Mouse (Mus musculus) adrenal gland, postnatal 4 days (tissue): ENCODE results near the gene Rreb1. TPM values are rescaled to one million over a fixed set of nuclear protein-coding genes. Genes with fewer than 3 reads are reported as not detected.

Source experiments
- DNase-seq, 2 experiments: peaks; one replicate each; pipeline ENCODE4 v3.0.0; 2021 to 2022; ENCODE audit warnings: low spot score in 2 of 2, mixed read lengths in 2 of 2
- total RNA-seq, 2 experiments: library from RNA; stranded (reverse); gene quantifications; 2 replicates each; pipeline ENCODE4 v1.2.3; 2021

The Rreb1 gene
- total RNA-seq, 2 experiments from 2014 or later, result 83.9 to 84.6 TPM

DNA sequence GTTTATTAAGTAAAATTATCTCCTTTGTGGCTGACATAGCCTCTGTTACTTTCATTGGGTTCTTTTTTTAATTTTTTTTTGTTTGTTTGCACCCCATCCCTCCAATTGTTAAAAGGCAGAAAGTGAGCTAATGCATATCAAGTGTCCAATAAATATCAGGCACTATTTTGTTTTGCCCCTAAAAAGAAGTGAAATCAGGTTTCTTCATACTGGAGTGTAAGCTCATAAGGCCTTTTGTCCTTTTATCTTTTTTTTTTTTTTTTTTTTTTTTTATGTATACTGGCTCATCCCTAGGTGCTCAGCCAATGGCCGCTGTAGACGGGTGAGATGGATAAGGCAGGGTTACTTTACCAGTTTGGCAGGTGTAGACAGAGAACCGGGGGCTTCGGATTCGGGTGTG lies 70.2 kb downstream of the Rreb1 start:
- DNase-seq, result no peak

DNA sequence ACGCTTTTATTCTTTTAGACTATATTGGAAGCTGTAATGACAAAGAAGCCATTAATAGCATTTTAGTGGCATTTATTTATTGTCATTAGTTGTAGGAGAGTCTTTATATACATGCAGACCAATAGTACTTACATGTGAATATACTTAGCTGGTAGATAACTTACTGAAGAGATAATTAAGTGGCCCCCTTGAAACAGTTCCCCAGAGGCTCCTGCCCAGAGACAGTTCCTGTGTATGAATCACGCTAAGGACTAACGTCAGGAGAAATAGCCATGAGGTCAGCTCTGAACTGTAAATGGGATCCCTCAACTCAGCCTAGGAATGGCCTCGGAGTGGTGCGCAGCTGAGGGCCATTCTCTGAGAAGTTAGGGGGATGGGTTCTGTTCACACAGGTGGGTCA lies 73.4 kb downstream of the Rreb1 start:
- no peak for DNase-seq

DNA sequence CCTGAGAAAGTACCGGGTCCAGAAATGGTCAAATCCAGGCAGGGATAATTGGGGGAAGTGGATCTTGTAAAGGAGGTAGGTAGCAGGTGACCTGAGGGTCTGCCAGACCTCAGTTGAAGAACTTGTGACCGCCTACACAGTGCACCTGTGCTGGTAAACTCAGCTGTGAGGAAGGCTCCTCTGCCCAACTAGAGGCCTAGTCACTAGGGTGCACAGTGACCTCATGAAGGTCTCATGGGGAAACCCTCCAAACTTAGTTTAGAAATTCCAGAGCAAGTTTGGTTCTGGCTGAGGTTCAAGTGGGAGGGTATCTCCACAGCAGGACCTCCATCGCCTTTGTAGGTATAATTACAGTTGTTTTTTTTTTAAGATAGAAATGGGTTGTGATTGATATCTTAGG lies 74.7 kb downstream of the Rreb1 start:
- DNase-seq, result no peak

DNA sequence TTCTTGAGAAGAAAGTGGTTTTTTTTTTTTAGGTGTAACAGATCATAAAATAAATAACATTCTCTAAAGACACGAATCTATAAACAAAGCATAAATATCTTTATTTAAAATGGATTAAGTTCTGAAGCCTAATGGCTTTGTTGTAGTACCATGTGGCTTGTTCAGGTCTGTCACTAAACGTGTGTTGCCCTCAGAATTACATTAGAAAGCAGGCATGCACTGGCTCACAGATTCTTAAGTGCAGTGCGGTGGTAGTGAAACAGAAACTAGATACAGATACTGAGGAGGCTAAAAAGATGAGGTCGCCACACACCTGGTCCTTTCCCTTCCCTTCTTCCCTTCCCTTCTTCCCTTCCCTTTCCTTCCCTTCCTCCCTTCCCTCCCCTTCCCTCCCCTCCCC lies 75.2 kb downstream of the Rreb1 start:
- no peak for DNase-seq

DNA sequence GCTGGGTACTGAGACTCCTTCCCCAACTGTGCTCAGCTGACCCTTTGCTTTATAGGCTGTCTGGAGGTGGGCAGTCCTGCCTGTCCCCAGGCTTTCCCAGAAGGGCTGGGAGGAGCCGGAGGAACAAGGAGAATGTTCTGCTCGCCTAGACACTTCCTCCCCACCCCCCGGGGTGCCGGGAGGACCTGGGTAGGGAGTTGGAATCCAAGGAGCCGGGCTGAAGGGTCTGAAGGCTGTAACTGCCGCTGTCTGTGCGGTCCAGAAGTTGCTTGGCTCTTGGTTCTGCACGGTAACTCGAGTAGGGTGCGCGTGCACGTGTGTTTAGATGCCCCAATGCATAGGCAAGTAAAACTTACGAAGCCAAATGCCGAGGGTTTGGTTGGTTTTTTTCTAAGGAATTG lies 75.8 kb downstream of the Rreb1 start:
- DNase-seq, result peak in 1 of 2 experiments; percentile 43

DNA sequence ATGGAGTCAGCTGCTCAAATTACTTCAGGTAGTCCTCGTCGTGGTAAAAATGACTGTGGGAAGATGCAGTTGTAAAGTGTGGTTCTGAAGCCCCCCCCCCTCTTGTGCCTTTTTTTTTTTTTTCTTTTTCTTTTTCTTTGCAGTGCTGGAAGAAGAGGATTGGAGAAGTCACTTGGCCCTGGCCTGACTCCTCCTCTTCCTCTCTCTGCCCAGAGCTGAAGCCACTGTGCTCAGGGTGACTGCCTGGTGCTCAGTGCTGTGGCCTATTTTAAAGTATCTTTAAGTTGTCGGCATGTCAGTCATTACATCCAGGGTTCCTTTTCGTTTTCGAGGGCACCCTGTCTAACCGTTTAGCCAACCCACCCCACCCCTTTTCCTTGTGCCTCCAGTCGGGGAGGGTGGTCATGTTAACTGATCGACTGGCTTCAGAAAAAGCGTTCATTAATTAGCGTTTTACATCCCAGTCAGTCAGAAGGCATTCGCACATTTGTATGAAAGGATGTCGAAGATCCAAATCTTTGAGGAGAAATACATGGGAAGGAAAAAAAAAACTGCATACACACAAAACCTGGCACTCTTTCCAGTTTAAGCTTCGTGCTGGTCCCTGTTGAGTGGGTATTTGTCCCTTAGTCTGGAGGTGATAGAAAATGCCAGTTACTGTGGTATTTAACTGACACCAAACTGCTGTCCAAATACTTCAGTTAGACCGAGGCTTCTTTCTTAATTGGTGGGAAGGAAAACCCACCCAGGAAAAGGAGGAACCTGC lies 76.4 kb downstream of the Rreb1 start:
- DNase-seq, result no peak

DNA sequence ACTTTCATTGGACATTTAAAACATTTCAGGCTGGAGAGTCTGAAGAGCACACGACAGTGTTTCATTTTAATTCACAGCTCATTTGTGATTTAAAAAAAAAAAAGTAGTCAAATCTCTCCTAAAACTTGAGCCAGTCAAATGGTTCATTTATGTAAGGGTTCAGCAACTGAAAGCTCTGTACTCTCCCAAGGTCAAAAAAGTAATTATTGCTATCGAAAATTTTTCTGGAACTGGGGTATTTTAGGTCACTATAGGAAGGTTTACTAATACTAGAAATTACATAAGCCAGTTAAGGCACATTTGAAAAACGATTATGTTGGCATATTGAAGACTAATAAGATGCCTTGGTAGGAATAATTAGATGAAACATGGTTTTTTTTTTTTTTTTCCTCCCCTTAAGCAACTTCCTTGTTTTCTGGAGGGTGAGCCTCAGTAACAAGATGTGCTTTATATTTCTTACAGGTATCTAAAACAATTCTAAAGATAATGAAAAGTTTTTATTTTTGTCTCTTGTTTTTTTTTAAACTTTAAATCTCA lies 77.1 kb downstream of the Rreb1 start:
- DNase-seq, result no peak

DNA sequence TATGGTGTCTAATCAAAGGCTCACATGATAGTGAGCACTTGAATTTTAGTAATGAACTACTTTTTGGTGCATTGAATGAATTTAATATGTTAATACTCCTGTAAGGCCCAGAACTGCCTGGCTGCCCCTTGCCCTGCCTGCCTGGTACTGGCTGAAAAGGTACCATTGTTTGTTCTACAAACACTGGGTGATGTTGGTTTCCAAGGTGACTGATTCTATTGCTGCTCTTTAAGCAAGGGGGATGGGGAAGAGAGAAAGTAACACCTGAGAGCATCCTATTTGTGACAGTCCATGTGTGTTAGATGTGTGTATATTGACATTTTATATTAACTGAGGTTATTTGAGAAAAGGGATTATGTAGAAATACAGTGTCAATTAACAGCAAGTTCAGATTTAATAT lies 77.6 kb downstream of the Rreb1 start:
- DNase-seq, result no peak

DNA sequence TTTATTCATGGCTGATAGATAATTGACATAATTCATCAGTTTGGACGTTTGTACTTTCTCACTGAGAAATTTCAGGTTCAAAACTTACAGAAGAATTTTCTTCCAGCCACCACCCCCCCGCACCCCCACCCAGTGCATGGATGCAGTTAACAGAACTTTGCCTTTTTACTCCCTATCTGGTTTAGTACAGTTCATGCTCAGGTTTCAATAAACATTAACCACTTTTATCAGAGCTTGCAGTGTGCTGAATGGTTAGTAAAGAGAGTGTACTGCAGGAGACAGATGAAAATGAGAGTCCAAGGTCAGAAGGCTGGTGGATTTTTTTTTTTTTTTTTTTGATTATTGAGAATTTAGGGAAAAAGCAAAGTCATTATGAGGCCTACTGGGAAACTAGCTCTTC lies 78.3 kb downstream of the Rreb1 start:
- no peak for DNase-seq

DNA sequence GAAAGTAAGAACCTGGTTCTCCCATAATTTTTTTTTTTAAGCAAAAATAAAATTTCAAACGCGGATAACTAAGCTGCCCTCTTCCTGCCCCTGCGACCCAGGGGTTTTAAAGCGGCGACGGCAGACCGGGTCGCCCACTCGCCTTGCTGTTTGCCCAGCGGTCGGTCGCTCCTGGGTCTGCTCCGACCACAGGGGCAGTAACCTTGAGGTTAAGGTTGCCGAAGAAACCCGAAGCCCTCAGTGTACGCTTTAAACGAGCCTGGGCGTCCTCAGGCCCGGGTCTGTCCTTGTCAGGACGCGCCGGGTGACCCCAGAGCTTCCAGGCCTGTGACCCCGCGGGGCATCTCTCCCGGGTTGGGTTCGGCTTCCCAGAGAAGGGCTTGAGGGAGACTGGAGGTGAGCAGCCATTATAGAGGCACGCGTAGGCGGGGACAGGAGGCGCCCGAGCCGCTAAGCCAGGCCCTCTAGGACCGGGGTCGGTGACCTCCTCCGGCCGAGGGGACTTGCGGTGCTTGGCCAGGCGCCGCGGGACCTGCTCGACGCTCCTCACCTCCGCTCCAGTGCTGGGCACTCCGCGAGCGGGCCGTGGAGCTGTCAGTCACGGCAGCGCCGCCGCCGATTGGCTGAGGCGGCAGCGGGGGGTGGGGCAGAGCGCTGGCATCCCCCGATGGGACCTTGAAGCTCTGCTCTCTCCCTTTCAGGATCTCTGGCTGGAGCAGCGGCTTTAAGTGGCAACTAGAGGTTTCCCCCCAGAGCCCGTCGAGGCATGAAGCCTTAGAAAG lies 79.3 kb downstream of the Rreb1 start:
- DNase-seq, result peak; percentile 89

DNA sequence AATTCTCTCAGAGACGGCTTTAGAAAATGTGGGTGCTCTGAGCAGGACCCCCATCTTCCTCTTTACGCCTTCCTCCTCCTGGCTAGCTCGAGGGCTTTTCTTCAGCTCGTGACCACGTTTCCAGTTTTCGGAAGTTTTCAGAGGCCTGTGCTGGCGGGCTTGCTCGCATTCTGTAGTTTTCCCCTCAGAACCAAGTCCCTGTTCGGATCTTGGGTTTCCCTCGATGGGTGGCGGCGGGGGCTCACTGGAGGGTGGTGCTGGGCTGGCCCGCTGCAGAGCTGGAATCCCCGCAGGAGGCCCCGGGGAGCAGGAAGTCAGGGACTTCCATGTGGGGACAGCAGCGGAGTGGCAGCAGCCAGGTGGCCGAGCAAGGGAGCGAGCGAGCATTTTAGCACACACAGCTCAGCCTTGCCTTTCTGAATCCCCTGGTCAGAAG lies 79.9 kb downstream of the Rreb1 start:
- DNase-seq, result no peak

DNA sequence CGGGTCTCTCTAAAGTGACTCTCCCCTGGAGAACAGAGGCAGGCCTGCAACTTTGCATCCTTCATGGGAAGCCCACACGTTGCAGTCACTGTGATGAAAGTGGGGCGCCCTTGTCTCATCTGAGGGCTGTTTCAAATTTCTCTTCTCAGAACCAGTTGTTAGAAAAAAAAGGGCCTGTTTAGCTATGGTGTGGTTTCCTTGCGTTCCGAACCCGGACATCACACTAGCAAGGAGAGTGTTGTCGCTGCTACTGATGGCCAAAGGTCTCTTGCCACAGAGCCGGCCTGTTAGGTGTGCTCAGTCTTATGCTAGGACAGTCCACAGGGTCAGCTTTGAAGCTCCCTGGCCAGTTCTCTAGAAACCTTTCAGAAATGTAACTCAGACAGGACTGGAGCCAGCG lies 80.3 kb downstream of the Rreb1 start:
- DNase-seq, result no peak

DNA sequence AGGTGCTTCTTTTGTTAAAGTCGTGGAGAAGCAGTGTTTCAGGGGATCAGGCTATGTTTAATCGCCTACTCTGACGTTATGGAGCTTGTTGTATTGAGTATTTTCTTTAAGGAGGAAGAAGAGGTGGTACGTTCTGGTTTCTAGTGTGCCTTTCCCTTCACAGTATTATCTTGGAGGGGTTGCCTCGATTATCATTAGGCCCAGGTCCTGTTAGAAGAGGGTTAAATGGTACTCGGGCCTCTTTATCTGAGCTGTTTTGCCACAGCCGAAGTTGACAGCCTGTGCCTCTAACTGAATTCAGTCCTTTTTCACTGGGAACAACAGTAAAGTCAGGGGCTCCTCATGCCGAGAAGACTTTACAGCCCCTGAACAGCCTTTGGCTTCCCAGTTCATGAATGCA lies 81.6 kb downstream of the Rreb1 start:
- no peak for DNase-seq

DNA sequence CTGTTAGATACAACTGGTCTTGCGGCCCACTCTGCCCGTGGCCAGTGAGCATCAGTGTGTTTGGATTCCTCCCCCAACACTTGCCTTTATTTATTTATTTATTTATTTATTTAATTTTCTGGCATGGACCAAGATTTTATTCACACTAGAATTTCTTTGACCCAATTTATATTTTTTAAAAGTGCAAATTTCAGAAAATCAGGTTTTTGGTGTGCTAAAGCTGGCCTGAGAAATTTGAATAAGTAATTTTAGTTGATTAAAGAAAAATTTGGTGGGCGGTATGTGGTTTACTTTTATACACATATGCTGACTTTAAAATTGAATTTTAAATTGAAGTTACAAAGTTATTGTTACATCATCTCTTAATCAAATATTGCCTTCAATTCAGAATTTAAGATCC lies 82.0 kb downstream of the Rreb1 start:
- no peak for DNase-seq

DNA sequence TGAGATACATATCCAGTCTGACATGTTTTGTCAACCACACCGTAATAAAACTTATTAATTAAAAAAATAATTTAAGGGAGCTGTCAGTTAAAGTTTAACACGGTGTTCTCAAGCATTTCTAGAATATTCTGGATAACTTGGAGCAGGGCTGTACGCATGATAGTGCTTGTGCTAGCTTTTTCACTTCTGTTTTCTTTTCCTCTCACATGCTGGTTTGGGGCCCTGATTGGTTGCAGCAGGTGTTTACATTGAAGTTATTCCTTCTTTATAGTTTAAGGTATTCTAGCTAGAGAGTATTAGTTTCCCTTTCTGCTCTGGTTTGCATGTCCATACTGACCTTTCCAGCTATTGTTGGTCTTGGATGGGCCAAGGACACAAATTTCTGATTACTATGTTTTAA lies 82.6 kb downstream of the Rreb1 start:
- no peak for DNase-seq

DNA sequence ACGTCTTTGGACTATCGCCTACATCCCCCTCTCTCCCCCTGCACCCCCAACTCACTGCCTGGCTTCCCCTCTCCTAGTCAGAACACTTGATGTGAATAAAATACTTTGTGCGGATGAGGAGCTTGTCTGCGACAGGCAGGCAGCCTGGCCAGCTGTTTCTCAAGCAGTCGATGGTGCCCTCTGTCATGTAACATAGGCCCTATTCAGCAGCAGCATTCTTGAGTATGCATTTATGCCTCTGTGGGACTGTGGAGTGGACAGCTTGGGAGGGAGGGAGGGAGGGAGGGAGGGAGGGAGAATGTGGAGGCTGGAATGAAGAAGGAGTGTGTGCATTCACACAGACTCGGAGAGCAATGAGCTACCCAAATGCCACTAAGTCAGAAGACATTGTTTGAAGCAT lies 84.3 kb downstream of the Rreb1 start:
- DNase-seq, result no peak

DNA sequence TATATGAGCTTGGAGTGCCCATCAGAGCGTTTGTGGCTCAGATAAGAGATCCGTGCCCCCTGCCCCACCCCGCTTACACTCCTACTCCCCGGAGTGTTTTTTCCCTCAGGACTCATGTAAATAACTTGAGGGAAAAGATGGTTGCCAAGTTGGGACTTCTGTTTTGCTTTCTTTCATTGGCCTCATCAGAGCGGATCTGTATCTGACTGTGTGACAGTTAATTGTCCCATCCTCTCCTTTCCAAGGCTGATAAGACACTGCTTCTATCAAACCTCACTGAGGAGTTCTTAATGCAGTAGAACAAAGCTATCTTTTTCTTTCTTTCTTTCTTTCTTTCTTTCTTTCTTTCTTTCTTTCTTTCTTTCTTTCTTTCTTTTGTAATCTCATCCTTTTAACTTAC lies 85.4 kb downstream of the Rreb1 start:
- no peak for DNase-seq

DNA sequence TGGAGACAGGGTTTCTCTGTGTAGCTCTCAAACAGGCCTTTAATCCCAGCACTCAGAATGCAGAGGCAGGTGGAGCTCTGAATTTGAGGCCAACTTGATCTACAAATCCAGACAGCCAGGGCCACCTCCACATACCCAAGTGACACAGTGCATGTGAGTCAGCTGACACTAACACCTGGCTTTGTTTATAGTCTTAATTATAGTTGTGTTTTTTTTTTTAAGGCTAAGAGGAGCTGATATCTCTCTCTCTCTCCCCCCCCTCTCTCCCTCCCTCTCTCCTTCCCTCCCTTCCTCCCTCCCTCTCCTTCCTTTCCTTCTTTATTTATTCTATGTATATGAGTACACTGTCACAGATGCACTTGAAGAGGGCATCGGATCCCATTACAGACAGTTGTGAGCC lies 86.5 kb downstream of the Rreb1 start:
- DNase-seq, result no peak

DNA sequence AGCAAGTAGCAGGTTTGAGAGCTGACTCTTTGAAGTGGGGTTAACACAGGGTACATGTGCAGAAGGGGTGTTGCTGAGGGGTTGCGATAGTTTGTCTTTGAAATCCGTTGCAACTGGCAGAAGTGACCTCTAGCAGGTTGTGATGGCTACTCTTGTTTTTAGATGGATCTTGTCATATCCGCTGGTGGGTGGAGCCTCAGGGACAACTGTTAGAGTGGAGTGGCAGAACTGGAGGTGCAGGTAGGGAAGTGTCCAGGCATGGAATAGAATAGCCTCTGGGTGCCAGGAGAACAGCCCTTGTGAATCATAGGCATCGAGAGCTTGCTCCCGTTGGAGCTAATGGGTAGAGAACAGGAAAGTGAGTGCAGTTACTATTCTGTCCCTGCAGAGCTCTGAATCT lies 88.1 kb downstream of the Rreb1 start:
- DNase-seq, result no peak

DNA sequence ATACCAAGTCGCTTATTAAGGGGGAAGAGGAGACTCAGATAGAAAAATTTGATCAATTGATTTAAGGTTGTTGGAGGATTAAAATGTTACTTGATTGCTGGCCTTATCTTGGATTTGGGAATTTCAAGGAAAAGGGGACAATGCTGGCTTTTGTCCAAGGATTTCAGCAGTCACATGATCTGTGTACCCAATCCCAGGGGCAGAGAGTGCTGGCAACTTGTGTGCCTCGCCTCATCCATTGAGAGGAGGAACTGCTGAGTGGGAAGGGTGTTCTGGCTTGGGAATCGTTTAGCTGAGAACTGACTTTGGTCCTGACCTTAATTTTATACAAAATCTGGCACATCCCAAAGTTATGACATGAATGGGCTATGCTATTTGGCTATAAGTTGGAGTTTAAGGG lies 88.6 kb downstream of the Rreb1 start:
- DNase-seq, result no peak

DNA sequence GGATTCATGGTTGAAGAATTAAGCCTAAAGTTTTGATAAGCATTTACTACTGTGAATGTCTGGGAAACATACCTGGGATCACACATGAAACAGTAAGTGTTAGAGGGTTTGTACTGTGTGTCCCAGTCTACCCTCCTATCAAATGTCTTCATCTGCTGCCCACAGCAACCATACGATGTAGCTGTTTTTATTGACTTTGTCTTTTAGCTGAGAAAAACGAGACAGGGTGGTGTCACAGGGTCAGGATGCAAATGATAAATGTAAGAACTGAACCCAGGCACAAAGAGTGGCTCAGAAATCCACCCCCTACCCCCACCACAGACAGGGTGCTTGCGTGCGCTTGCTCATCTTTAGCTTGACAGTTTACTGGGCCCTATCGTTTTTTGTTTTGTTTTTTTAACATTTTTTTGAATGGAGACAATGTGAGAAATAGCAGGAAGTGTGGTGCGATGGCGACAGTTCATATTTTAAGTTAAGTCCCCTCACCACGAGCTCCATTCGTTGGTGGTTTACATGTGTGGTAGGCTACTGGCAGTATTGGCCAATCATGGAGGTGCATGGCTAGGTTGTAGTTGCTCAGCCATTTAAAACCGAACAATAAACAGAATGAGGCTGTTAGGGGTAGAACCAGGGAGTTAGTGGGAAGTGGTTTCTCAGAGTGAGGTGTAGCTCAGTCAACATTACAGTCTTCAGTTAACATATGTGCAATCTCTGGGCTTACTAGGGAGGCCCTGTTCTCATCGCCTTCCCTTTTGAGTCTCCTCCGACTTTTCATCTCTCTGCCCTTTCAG lies 92.1 kb downstream of the Rreb1 start:
- DNase-seq, result no peak
